Mouse (Mus musculus) T-helper 17 cell (primary cell): ENCODE results near the gene Smarcc2.

Experiments
- in situ Hi-C, 2 experiments: fragments of 300-600 bp; cut with MboI, MseI; formaldehyde crosslinking; loops; 1 replicate in 1 of 2; 2 replicates in 1 of 2; pipeline ENCODE4 v1.15.1; 2025; ENCODE audit warnings: high pct_unique_total_duplicates in 2 of 2

Gene Smarcc2

DNA sequence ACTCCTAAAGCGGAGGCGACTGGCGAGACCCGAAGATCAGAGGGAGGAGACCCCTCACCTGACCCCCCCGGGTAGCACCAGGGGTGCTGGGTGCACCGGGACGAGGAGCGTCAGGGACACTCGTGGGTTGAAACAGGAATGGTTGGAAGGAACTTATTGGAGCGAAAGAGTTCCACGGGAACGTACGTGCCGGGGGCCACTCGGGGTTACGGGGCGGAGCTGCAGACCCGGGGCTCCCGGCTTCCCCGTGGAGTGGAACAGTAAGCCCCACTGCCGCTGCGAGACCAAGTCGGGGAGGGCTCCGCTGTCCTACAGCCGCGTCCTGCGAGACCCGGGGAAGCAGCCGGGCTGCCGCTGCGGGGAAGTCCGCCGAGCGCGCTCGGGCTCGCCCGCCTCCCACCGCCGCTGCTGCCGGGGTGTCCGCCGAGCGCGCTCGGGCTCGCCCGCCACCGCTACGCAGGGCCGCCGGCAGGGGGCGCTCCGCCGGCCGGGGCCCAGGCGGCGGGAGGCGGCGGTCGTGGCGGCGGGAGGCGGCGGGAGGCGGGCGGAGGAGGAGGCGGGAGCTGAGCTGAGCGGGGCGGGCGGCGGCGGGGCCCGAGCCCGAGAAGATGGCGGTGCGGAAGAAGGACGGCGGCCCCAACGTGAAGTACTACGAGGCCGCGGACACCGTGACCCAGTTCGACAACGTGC is at the start of gene Smarcc2:
TSS of gene Smarcc2 (plus strand) at position 530 of the 690 bp plus-strand sequence.
- in situ Hi-C loops = loop anchor here (5.0 to 10.0 kb wide), 2 partner anchors 87 to 124 kb away; partner anchors contain the start of gene Cs (in 1 of the 2)

DNA sequence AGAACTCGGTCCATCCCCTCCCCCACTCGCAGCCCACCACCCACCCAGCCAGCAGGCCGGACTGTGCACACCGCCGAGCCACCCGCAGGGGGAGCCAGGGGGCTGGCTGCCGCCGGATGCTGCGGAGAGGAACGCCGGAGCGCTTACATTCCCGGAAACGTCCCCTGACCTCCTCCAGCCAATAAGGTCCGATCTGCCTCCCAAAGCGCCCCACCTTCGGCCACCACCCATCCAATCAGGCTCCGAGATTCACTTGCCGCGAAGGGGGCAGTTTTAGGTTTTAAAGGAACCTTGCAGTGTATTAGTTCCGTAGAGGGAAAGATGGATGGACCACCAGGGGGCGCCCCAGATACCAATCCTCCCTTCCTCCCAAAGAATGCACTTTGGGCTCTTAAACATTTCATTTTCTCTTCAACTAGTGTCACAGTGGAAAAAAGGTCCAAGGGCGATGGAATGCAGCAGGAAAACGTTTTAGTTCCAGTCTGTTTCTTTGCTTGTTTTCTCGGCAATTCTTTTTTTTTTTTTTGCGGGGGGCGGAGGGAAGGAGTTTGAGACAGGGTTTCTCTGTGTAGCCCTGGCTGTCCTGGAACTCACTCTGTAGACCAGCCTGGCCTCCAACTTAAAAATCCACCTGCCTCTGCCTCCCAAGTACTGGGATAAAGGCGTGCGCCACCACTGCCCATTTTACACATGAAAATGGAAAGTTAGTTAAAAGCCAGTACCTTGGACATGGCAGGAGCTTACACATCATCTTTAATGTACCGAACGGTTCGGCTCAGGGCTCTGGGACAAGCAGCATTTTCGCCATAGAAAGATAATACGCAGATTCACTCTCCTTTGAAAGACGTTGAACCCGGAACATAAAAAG is 49.1 kb upstream of the Smarcc2 start:
- in situ Hi-C loops = loop anchor here in 1 of 2 experiments (5.0 kb wide), 2 partner anchors 42 to 137 kb away; partner anchors contain the start of genes Rpl41 and Zc3h10

DNA sequence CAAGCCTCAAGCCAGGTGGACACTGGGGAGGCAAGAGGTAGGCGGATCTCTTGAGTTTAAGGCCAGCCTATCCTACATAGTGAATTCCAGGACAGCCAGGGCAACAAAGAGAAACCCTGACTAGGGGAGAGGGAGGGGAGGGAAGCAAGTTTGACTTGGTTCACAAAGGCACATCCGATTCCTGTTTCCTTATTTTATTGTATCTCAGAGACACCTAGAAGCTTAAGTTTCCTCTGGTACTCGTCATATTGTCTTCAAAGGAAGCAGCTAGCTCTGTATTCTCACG is 48.5 kb upstream of the Smarcc2 start:
- in situ Hi-C loops = no loop called here

DNA sequence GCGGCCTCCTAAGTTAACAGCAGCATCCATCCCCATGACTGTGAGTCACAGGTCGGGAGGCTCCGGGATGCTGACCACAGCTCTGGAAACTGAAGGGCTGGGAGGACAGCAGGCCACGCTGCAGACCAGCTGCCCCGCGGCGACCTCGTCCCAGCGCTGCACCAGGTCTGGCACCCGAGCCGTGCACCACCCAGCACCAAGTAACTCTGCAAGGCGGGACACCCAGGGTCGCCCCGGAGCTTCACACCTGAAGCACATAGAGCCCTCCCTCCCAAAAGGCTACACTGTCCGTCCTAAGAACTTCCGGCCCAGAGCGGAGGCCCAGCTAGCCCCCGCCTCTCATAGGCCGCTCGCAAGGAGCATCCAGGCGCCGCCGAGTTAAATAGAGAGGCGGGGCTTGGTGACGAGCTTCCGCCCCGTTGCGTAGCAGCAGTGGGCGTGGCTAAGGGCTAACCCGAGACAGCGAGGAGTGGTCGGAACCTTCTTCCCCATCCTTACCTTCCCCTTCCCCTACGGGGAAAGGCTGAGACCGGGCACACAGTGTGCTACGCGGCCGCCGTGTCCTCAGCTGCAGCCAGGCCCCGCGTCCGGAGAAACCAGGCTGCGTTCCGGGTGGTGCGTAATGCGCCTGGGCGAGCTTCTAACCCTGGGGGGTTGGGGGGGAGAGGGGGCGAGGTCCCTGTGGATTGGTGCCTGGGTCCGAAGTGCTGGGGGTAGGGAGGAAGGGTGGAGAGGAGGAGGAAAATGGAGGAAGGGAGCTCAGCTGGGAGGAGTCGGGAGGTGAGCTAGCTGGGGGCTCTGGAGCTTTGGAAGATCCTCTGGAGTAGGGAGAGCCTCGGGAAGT is 47.6 kb upstream of the Smarcc2 start, which contains the start of the genes Nabp2 and Rnf41:
TSS of gene Nabp2 (minus strand) at position 282 of the 844 bp plus-strand sequence.
TSS of gene Rnf41 (plus strand) at position 447 of the 844 bp plus-strand sequence.
- in situ Hi-C loops = no loop called here

DNA sequence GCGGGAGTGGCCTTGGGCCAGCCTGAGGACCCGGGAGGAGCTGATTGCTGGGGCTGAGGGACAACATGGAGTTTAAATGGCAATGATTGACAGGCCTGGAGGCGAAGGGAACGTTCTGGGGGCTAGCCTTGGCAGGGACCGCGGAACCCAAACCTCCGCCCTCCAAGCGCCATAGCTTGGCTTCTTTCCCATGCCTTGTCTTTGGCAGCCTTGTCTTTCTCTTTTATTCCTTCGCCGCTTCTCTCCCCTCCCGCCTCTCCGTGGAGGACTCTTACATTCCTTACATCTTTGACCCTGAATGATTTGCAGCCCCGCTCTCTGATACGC is 47.0 kb upstream of the Smarcc2 start:
- in situ Hi-C loops = no loop called here

DNA sequence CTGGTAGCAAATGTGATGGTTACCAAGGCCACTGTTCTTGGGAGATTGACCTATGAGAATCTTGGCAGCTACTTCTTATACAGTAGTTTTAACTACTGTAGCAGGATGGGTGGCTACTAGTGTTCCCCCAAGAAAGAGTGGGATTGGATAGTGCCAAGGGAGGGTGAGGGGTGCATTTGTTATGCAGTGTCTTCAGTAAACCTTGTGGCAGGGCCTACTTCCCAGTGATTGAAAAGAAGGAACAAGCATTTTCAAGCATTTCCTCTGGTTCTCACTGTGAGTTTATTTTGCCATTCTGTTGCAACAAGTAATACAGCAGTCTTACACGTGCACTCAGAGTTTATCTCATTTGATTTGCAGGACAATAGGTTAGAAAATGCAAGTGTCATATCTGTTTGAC is 46.5 kb upstream of the Smarcc2 start:
- in situ Hi-C loops = no loop called here

DNA sequence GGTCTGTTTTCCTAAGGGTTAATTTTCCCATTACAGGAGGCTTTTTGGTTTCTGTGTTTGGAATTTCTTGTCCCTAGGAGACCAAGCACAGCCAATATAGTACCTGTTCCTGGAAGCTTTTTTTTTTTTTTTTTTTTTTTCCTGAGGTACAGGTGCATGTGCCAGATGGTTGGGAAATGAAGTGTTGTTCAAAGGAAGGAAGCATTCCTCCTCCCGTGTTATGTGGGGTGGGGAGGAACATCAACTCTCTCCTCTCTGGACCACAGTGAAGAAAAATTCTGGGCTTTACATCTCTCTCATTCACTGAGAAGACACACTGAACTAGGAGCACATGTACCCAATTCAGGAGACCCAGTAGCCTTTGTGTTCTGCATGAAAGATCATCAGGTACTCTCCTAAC is 46.0 kb upstream of the Smarcc2 start:
- in situ Hi-C loops = no loop called here

DNA sequence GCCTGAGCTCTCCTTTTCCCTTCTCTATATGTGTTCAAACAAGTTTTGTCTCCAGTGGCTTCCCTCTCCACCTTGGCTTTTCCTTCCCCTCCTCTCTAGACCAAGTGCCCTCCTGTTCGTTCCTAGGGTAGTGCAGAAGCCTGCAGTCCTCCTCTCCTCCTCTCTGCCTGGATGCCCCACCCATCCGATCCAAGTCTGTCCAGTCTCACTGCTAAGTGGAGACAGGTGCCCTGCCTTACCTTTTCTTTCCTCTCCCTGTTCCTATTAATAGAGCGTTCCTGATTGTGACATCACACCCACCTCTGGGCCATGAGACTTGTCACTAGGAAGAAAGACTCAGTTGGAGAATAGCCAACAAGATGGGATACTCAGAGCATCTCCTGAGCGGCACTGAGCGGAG is 44.2 kb upstream of the Smarcc2 start:
- in situ Hi-C loops = no loop called here

DNA sequence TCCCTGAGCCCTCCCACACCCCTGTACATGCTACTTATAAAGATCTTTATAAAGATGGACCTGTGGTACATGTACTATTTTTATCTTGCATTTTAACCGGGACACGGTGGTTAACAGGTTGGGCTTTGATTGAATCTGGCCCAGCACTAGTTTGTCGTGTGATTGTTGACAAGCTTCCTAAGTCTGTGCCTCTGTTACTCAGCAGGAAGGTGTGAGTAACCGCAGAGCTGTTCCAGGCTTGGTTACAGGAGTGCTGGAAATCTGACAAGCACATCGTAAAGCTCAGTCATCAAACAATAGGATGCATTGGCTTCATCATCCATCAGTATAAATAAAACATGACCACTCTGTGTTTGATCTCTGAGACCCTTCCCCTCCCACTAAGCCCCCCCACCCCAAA is 36.6 kb upstream of the Smarcc2 start:
- in situ Hi-C loops = no loop called here

DNA sequence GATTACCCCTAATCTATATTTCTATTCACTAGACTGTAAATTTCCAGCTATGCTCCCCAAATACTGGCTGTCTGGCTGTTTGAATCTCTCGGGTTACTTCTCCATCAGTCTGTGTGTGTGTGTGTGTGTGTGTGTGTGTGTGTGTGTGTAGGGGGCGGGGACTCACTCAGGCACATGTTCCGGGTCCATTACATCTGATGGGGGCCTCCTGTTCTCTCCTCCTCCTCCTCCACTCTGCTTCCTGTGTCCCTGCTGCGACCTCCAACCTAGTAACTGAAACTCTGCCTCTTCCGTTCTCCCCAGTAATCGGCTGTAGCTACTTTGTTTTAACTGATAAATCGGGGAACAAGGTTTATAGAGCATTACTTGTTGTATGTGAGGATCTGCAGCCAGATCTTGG is 34.4 kb upstream of the Smarcc2 start:
- in situ Hi-C loops = no loop called here

DNA sequence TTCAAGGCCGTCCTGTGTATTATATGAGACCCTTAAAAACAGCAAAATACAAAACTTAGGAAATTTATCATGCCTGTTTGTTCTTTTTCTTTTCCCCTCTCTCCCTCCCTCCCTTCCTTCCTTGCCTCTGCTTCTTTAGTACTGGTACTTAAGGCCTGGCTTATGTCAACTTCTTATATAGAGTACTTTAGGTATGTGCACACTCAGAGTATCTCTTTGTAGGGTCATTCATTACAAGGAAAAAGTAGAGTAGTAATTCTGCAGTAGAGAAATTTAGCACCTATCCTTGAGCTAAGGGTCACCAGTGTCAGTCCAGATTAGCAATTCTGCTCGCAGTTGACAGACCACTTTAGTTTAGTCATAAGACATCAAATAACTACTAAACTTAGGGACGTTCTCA is 33.8 kb upstream of the Smarcc2 start:
- in situ Hi-C loops = no loop called here

DNA sequence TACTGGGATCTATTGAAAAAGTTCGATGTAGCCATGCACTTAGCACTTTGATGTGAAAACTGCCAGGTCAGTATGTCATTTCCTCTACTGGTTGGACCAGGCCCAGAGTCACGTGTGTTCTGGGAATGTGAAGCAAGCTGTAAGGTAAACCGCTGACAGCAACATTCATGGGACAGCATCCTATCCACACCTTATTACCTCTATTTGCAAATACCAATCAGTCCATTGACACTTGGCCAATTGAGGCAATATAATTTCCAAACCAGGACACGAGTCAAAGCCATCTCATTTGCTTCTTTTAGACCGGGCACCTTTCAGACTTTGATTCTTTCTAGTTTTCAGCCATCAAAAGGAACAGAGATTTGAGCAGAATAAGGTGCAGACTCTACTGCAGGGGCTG is 30.0 kb upstream of the Smarcc2 start:
- in situ Hi-C loops = no loop called here

DNA sequence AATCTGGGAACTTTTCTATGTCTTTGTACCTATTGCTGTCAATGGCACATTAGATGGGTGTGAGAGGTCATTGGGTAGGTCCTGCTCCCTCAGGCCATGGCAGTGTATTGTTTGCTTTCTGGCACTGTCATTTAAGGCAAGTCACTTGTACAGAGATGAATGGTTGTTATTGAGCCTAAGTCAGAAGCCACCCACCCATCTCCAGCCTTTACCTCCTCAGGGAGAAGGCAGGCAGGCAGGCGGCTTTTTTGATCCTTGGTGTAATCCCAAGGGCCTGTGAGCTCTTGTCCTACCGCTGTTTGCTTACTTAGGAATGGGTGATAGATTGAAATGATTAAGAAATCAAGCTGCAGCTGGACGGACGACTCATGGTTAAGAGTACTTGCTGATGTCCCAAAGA is 29.6 kb upstream of the Smarcc2 start:
- in situ Hi-C loops = no loop called here

DNA sequence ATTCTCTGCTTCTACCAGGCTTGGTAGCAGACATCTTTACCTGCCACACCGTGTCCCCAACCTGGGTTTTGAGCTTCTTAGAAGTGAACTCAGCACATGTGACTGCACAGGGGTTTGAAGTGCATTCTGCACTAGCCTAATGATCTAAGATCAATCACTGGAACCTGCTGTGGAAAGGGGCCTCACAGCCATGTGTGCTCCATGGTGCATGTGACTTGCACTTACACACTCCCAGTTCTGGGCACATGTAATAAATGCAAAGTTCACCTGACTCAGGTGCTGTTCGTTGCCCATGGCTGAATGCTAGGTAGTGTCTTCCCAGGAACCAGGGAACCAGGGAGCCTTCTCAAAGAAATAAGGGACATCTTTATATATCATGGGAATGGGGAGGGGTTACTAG is 25.6 kb upstream of the Smarcc2 start:
- in situ Hi-C loops = no loop called here

DNA sequence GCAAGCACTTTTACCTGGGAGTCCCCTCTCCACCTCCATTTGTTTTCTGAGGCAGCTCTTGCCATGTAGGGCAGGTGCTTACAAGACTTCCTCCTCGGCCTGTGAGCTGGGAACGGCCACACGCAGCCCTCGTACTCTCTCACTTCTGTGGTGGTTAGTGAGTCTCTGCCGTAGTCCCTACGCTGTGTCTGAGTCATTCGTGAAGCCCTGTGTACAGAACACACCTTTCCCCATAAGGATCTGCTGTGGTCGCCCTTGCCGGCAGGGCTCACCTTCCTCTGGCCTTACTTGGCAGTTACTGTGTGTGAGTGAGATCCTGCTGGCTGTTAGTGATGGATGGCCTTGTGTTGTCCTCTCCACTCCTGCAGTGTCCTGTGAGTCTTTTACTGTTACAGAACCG is 24.4 kb upstream of the Smarcc2 start:
- in situ Hi-C loops = no loop called here

DNA sequence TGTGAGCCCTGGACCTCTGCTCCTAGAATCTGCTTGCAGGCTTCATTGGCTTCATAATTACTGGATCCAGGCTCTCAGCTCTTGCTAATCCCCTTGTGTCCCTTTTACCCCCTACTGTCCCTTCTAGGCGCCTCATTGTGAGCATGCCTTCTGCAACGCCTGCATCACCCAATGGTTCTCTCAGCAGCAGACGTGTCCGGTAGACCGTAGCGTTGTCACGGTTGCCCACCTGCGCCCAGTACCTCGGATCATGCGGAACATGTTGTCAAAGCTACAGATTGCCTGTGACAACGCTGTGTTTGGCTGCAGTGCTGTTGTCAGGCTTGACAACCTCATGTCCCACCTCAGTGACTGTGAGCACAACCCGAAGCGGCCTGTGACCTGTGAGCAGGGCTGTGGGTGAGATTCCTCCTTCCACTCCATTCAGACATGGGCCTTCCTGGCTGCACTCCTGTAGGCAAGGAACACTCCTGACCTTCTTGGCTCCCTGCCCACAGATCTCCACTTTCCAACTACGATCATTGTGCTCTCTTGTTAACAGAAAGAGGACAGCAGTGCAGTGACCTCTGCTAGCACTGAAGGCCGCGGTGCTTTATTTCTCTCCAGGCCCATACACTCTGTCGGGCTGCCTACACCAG is 23.7 kb upstream of the Smarcc2 start:
- in situ Hi-C loops = no loop called here

DNA sequence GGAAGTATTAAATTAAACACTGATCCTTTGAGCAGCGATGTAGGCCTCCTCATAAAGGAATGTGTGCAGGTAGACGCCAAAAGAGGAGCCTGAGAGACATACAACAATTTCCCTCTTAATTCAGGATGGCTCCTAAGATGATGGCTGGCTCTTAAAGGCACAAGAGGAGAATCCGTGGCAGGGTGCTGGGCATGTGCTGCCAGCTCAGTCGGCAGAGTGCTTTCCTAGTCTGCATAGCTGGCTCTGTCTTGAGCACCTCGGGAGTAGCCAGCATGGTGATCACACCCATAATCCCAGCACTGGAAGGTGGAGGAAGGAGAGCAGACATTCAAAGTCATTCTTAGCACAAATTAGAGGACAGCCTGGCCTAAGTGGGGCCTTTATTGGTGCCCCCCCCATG is 23.2 kb upstream of the Smarcc2 start:
- in situ Hi-C loops = no loop called here

DNA sequence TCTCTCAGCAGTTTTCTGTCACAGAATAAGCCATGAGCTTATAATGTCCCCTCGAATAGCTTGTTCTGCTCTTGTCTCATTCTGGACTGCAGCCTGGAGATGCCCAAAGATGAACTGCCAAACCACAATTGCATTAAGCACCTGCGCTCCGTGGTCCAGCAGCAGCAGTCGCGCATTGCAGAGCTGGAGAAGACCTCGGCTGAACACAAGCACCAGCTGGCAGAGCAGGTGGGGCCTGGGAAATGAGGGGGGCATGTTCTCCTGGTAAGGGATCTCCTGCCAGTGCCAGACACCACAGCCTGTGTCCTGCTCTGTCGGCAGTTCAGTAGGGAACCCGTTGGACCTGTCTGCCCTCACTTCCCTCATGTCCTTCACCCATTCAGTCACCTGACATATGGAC is 22.7 kb upstream of the Smarcc2 start:
- in situ Hi-C loops = no loop called here

DNA sequence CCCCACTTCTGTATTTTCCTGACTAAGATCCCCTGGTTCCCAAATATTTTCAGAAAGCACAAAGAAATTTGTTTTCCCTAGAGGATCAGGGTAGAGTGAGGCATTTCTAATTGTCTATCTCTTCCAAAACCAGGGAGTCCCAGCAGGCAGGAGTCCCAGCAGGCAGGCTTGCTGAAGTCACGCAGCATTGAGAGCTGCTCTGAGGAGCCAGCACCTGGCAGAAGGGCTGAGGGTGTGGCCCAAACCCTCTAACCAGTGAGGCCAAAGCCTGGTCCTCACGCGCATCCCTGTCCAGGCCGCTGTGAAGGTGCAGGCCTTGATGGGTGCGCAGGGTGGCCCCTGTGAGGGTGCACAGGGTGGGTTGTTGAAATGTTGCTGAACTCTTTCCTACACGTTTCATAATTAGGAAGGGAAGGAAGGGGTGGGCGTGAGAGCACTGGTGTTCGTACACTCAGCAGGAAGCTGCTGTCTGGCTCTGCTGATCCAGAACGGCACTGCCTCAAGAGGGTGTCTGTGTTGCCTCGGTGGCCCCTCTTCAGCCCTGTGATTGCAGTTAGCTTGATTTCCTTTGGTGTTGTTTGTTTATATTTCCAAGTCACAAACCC is 20.3 kb upstream of the Smarcc2 start:
- in situ Hi-C loops = no loop called here

DNA sequence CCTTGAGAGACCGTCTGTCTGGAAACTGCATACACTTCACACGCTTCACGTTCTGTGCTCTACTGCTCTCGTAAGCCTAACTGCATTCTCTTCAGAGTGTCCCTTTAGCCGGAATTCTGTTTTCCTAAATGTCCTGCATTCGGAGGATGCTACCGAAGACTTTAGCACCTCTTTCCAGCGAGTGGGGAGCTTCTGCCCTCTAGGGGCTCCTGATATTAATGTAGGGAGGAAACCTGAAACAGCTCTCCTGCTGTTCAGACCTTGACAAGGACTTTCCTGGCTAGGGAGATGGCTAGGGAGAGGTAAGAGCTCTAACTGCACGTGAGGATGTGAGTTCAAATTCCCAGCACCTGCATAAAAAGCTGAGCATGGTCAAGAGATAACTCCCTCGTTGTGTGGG is 18.6 kb upstream of the Smarcc2 start:
- in situ Hi-C loops = loop anchor here in 1 of 2 experiments (5.0 kb wide), 1 partner anchor 68 kb away; no protein-coding TSS in a partner anchor
